Mouse (Mus musculus) cortical plate, adult 2 months (tissue): Measurements from ENCODE around the gene Faf1.

ENCODE experiments used
- CTCF ChIP-seq: fragments of 200-500 bp; IDR thresholded peaks from 2 replicates; pipeline ENCODE4 v1.5.1; 2011; ENCODE audit warnings: mild to moderate bottlenecking, control low read depth, low read length; ENCODE audit not compliant: insufficient read depth; ENCODE audit errors: extremely low read depth
- POLR2A ChIP-seq: fragments of 200-500 bp; IDR thresholded peaks from 2 replicates; pipeline ENCODE4 v1.6.1; 2011; ENCODE audit warnings: mild to moderate bottlenecking, low read length, control low read depth; ENCODE audit not compliant: insufficient read depth; ENCODE audit errors: extremely low read depth

GRCm38 (mm10) chr4:109969561-109969960 is 293.2 kb downstream of the Faf1 start:
- TF ChIP-seq POLR2A (no peak), CTCF (no peak)
